Comparison of ENCODE assay signal across 21 mouse cellular contexts in genomic region chr17:69973991-69974390, GRCm38 (mm10). TPM values are rescaled to one million over a fixed set of nuclear protein-coding genes. Genes with fewer than 3 reads are reported as not detected.
DNase-seq lines count a peak whose midpoint lies in the region; ATAC-seq and TF ChIP-seq lines count a peak whose summit lies in the region.
"Had no signal": no experiment of that assay in that cellular context is flagged by ENCODE, and none has a peak within 500 bp of the region (broad histone marks: within the 10 kb centered on the region; RNA-seq: fewer than 3 reads in every experiment).

No protein-coding gene starts in this region.

- H3K36me3 ChIP-seq in forebrain, postnatal 0 days (ENCODE audit: insufficient read depth): no peaks in the 10 kb centered on the region
- no peaks in the 10 kb centered on the region for H3K36me3 ChIP-seq in forebrain, embryonic 16.5 days (ENCODE audit: control insufficient read depth, insufficient read depth)
- H3K36me3 ChIP-seq: forebrain, embryonic 15.5 days; hindbrain, embryonic 15.5 days; kidney, embryonic 15.5 days; limb, embryonic 13.5 days; liver, embryonic 13.5 days; lung, embryonic 15.5 days; midbrain, embryonic 10.5 days had no signal

- no peak overlapping the region for H3K27ac ChIP-seq in forebrain, postnatal 0 days (ENCODE audit: low read depth, low read length)
- no peak overlapping the region for H3K27ac ChIP-seq in forebrain, embryonic 16.5 days (ENCODE audit: low read length)
- H3K27ac ChIP-seq: forebrain, embryonic 15.5 days; hindbrain, embryonic 15.5 days; kidney, embryonic 15.5 days; limb, embryonic 13.5 days; liver, embryonic 13.5 days; lung, embryonic 15.5 days; macrophage; midbrain, embryonic 10.5 days had no signal

- DNase-seq in forebrain, postnatal 0 days: no peak
- peak; percentile 9 for DNase-seq in right cerebral cortex, adult 18-20 months
- DNase-seq in right cerebral cortex, postnatal 4 days: no peak
- peak; percentile 38 for DNase-seq in adrenal gland, postnatal 25 days
- no peak for DNase-seq in embryo, embryonic 9.5 days (ENCODE audit: extremely low spot score)
- DNase-seq in heart, adult 11 months: no peak
- DNase-seq: gastrocnemius, postnatal 10 days; heart, adult 18-20 months; heart, postnatal 36 days; liver, embryonic 13.5 days; thymus, postnatal 25 days had no signal

- H3K9ac ChIP-seq in forebrain, postnatal 0 days: no peak overlapping the region
- no peak overlapping the region for H3K9ac ChIP-seq in forebrain, embryonic 16.5 days (replicated peaks; ENCODE audit: low read depth, low read length)
- H3K9ac ChIP-seq: forebrain, embryonic 15.5 days; hindbrain, embryonic 15.5 days; kidney, embryonic 15.5 days; limb, embryonic 13.5 days; liver, embryonic 13.5 days; lung, embryonic 15.5 days had no signal

- H3K4me2 ChIP-seq in forebrain, postnatal 0 days (ENCODE audit: low read depth): 0 out of 2 replicates have a peak overlapping the region, but pooled peaks have one; percentile 3
- no peak overlapping the region for H3K4me2 ChIP-seq in forebrain, embryonic 16.5 days (ENCODE audit: low read length)
- H3K4me2 ChIP-seq: forebrain, embryonic 15.5 days; hindbrain, embryonic 15.5 days; kidney, embryonic 15.5 days; limb, embryonic 13.5 days; liver, embryonic 13.5 days; lung, embryonic 15.5 days had no signal

- no peaks in the 10 kb centered on the region for H3K4me1 ChIP-seq in forebrain, postnatal 0 days (ENCODE audit: insufficient read depth)
- peaks cover 8% of the 10 kb centered on the region; the same call in 1 of the 2 replicates for H3K4me1 ChIP-seq in forebrain, embryonic 16.5 days (replicated peaks; ENCODE audit: control insufficient read depth, insufficient read depth, low read length)
- H3K4me1 ChIP-seq: liver, embryonic 13.5 days had no signal

- TF ChIP-seq CTCF in forebrain, postnatal 0 days (IDR thresholded peaks at IDR 0.05; ENCODE audit: low read depth): no peak

- no peak for ATAC-seq in forebrain, postnatal 0 days
- ATAC-seq in forebrain, embryonic 16.5 days: no peak
- ATAC-seq: forebrain, embryonic 15.5 days; intestine, postnatal 0 days had no signal

- H3K27me3 ChIP-seq in forebrain, postnatal 0 days (ENCODE audit: insufficient read depth, low read length): no peaks in the 10 kb centered on the region
- 0 out of 2 replicates have a peak, but pooled peaks cover 2% of the 10 kb centered on the region for H3K27me3 ChIP-seq in forebrain, embryonic 16.5 days (replicated peaks; ENCODE audit: control insufficient read depth, insufficient read depth, low read length)
- H3K27me3 ChIP-seq: forebrain, embryonic 15.5 days; hindbrain, embryonic 15.5 days had no signal

- H3K4me3 ChIP-seq in forebrain, postnatal 0 days (ENCODE audit: low read depth, low read length): no peak overlapping the region
- H3K4me3 ChIP-seq in forebrain, embryonic 16.5 days (replicated peaks; ENCODE audit: low read length): no peak overlapping the region
- H3K4me3 ChIP-seq: forebrain, embryonic 15.5 days; hindbrain, embryonic 15.5 days; kidney, embryonic 15.5 days; limb, embryonic 13.5 days; liver, embryonic 13.5 days; lung, embryonic 15.5 days; midbrain, embryonic 10.5 days had no signal

- WGBS in forebrain, postnatal 0 days: 62% methylated on average over 6 of the region's 6 CpGs
- 64% methylated on average over 6 of the region's 6 CpGs for WGBS in forebrain, embryonic 16.5 days

- no peaks in the 10 kb centered on the region for H3K9me3 ChIP-seq in forebrain, postnatal 0 days (ENCODE audit: low read length)
- H3K9me3 ChIP-seq in forebrain, embryonic 16.5 days (ENCODE audit: control insufficient read depth, low read length): no peaks in the 10 kb centered on the region
- H3K9me3 ChIP-seq: forebrain, embryonic 15.5 days; hindbrain, embryonic 15.5 days; kidney, embryonic 15.5 days; limb, embryonic 13.5 days; liver, embryonic 13.5 days; lung, embryonic 15.5 days; midbrain, embryonic 10.5 days had no signal

RNA-seq across cellular contexts. Expression of gene Dlgap1, which starts 5.1 kb away (rescaled TPM):
- total RNA-seq in forebrain, postnatal 0 days (2014; rRNA removed): 93.6 and 105 TPM in 2 replicates
- 33.2 and 44.8 TPM in 2 replicates for polyA plus RNA-seq in forebrain, postnatal 0 days (2015; fragmentation: Nextera tagmentation; extraction: Ambion mirVana)
- polyA plus RNA-seq in forebrain, embryonic 16.5 days (2015; fragmentation: Nextera tagmentation; extraction: Ambion mirVana): 41.4 and 47.2 TPM in 2 replicates
- total RNA-seq in adrenal gland, postnatal 25 days (2021): 54.6 and 55.1 TPM in 2 replicates
- total RNA-seq: monocyte, adult 5-6 weeks had no signal
- polyA plus RNA-seq: macrophage had no signal

Comparison
In these comparisons a context has a peak if more than half of its experiments do, and no peak if none do; other contexts are left out.
1. DNase-seq: peak in right cerebral cortex, adult 18-20 months (single experiment) and adrenal gland, postnatal 25 days (single experiment); none in forebrain, postnatal 0 days (single experiment), right cerebral cortex, postnatal 4 days (single experiment), embryo, embryonic 9.5 days (single experiment) and heart, adult 11 months (single experiment).